Mouse (Mus musculus) hindbrain, embryonic 11.5 days (tissue): ENCODE data around the gene Kcnab1. TPM values are rescaled to one million over a fixed set of nuclear protein-coding genes. Genes with fewer than 3 reads are reported as not detected.
A peak's percentile ranks its signal among the peaks of the same experiment; 100 is the strongest.

Experiments used
- ATAC-seq: fragments of 200-750 bp; cut with Nextera tagmentation; 2 replicates; pipeline ENCODE4 v1.8.0; 2017; ENCODE audit warnings: mild to moderate bottlenecking, moderate TSS enrichment, moderate library complexity; ENCODE audit not compliant: low FRiP score
- DNase-seq: peaks from one replicate; pipeline ENCODE4 v3.0.0-alpha.2; 2015; ENCODE audit warnings: low spot score
- H3K27ac ChIP-seq: fragments of 300-500 bp; sonication (generic); 2 replicates; pipeline ENCODE4 v1.5.1; 2014; ENCODE audit warnings: mild to moderate bottlenecking, low read depth, low read length
- H3K27me3 ChIP-seq: fragments of 300-500 bp; sonication (generic); 2 replicates; pipeline ENCODE4 v1.6.1; 2014; ENCODE audit warnings: mild to moderate bottlenecking, low read length, moderate library complexity, mixed read lengths; ENCODE audit not compliant: control insufficient read depth, insufficient read depth
- H3K36me3 ChIP-seq: fragments of 300-500 bp; sonication (generic); 2 replicates; pipeline ENCODE4 v1.6.1; 2014; ENCODE audit warnings: mild to moderate bottlenecking, low read length, moderate library complexity, mixed read lengths; ENCODE audit not compliant: control insufficient read depth, insufficient read depth
- H3K4me1 ChIP-seq: fragments of 300-500 bp; sonication (generic); replicated peaks from 2 replicates; pipeline ENCODE4 v1.6.1; 2014; ENCODE audit warnings: low read length, mixed read lengths; ENCODE audit not compliant: control insufficient read depth, insufficient read depth
- H3K4me2 ChIP-seq: fragments of 300-500 bp; sonication (generic); replicated peaks from 2 replicates; pipeline ENCODE4 v1.6.1; 2014; ENCODE audit warnings: mild to moderate bottlenecking, low read depth, low read length
- H3K4me3 ChIP-seq: fragments of 300-500 bp; sonication (generic); 2 replicates; pipeline ENCODE4 v1.5.1; 2014; ENCODE audit warnings: low read depth, low read length
- H3K9ac ChIP-seq: fragments of 300-500 bp; sonication (generic); 2 replicates; pipeline ENCODE4 v1.6.1; 2014; ENCODE audit warnings: low read depth, low read length
- H3K9me3 ChIP-seq: fragments of 300-500 bp; sonication (generic); 2 replicates; pipeline ENCODE4 v1.6.1; 2016; ENCODE audit warnings: low read length; ENCODE audit not compliant: control insufficient read depth
- WGBS: fragments of 180-500 bp; shearing (Covaris S2); extraction: QIAGEN DNeasy Blood & Tissue Kit; methylation state at CpG from one replicate; pipeline ENCODE4 v1.1.7; 2014; 5-methylcytosine and 5-hydroxymethylcytosine counted together
- polyA plus RNA-seq: library from polyadenylated mRNA; unstranded; fragments of >200 nt; fragmentation: Nextera tagmentation; extraction: Ambion mirVana; gene quantifications from 2 replicates; pipeline ENCODE4 v1.2.1, GENCODE M21; 2014

The Kcnab1 gene
- polyA plus RNA-seq, 1 experiment from 2014 or later: 5.6 TPM

DNA sequence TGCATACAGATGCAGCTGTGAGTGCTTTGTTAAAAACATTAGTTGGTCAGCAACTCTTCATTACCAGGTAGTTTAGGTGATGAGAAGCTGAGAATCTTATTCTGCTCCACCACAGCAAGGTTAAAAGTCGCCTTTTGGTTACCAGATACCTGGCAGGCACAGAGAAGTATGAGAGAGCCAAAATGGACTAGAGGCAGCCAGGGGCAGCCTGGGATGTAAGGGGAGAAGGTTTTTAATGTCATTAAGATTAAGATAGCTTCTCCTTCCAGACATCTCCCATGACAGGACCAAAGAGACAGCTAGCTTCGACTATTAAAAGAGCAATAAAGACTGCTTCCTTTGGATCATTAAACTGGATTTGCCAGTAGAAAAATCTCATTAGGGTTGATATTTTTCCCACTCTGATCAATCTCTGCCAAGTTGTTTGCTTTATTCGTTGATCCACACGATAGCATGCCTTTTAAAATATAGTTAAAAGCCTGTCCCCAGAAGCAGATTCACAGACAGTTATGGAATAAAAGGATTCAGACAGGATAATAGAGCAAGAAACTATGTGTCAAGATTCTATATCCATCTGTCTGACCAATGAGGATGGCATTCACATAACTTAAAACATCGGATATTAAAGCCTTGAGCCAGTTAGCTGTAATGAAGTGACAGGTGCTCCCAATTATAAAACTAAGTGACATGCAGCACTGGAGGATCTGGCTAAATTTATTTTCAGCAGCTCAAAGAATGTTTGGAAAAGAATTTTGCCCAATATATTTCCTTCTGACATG, 231.2 kb downstream of the Kcnab1 start:
- WGBS: 79% methylated on average over 5 of the region's 5 CpGs
- no peak for DNase-seq
- Histone ChIP-seq H3K9me3 (no peaks in the 10 kb centered on the region), H3K4me1 (no peaks in the 10 kb centered on the region), H3K9ac (no peak overlapping the region), H3K36me3 (no peaks in the 10 kb centered on the region), H3K4me3 (no peak overlapping the region), H3K27me3 (no peaks in the 10 kb centered on the region), H3K4me2 (no peak overlapping the region), H3K27ac (no peak overlapping the region)
- no peak for ATAC-seq

DNA sequence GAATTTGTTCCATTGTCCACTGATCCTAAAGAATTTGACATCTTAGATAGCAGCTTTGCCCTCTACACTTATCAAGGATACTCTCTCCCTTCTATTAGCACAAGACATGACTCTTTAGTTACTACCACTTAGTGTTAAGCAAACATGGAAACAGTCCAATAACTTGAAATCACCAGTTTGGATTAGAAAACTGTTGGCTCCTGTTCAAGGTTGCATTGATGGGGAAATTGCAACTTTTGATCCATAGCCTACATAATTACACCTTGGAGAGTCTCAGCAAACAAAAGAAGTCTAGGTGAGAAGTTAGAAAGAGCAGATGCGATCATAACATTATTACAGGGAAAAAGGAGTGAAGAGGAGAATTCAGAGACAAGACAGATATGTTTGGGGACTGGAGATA, 237.0 kb downstream of the Kcnab1 start:
- no peaks in the 10 kb centered on the region for H3K9me3 ChIP-seq
- H3K27me3 ChIP-seq: no peaks in the 10 kb centered on the region
- ATAC-seq: no peak
- WGBS: 93% methylated on average over 1 of the region's 1 CpGs
- no peaks in the 10 kb centered on the region for H3K36me3 ChIP-seq
- H3K4me3 ChIP-seq: no peak overlapping the region
- no peaks in the 10 kb centered on the region for H3K4me1 ChIP-seq
- no peak overlapping the region for H3K4me2 ChIP-seq
- H3K9ac ChIP-seq: no peak overlapping the region
- no peak for DNase-seq
- H3K27ac ChIP-seq: no peak overlapping the region

DNA sequence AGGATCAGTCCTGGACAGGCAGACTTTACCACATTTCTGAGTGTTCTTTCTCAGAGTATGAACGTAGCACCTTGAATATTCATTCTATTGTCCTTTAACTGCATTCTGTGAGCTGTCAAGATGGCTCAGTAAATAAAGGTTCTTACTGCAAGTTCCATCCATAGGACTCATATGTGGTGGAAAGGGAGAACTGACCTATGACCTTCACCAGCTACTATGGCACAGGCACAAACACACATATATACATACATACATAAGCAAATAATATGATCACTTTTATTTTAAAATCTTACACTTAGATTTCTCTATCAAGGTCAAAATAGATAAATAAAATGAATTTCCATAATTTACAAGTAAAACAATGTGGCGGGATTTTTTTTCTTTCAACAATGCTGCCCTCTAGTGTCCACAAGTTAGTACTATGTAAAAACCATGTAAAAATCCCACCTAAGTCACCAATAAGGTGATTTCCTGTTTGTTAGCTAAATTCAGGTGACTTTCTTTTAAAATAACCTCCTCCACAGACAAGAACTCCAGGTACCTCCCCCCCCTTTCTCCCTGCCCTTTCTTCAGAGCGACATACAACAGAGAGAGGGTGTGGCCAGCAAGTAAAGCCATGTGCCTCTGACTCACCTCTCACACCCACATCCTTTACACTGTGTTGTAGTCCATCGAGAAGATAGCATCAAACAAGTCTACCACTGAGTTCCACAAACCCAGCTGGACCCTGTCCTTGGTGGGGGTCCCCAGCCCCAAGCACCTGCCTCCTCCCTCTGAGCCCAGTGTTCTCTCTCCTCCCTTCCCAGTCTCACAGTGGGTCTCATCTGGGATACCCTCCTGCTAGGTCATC, 243.3 kb downstream of the Kcnab1 start:
- Histone ChIP-seq H3K4me2 (no peak overlapping the region), H3K4me1 (no peaks in the 10 kb centered on the region), H3K27ac (no peak overlapping the region), H3K4me3 (no peak overlapping the region), H3K9ac (no peak overlapping the region), H3K27me3 (no peaks in the 10 kb centered on the region), H3K36me3 (no peaks in the 10 kb centered on the region), H3K9me3 (no peaks in the 10 kb centered on the region)
- peak; percentile 57 for DNase-seq
- 56% methylated on average over 4 of the region's 4 CpGs for WGBS
- peak; percentile 65; the same call in 1 of the 2 replicates for ATAC-seq

DNA sequence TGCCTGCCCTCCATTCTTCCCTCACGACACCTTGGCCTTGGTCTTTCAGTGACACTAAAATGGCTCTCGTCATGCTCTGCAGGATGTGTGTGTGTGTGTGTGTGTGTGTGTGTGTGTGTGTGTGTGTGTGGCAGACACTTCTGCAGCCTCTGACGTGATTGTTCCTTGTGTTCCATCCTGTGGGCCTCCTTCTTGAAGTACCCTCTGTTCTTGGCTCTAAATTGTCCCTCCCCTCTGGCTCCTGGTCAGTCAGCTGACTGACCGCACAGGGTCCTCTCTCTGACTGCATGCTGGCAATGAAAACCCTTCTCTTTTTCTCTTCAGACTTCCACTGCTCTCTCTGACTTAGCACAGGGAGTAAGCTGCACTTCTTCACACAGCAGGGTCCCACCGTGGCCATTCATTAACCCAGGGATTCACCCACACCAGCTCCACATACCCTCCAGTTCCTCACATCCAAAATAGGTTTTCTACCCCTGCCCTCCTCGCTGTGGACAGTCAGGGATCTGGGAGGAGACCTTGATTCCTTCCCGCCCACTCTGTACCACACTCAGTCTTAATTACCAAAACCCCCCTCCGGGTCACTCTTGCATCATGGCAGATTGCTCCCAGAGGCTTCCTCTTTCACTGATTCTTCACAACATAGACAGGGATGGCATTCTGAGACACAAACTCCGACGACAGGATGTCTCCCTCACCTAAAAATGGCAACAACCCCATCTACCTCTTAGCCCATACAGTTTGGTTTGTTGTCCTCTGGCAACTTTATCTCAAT, 244.3 kb downstream of the Kcnab1 start:
- ATAC-seq: no peak
- WGBS: 71% methylated on average over 10 of the region's 10 CpGs
- Histone ChIP-seq H3K9me3 (no peaks in the 10 kb centered on the region), H3K27ac (no peak overlapping the region), H3K36me3 (no peaks in the 10 kb centered on the region), H3K9ac (no peak overlapping the region), H3K4me3 (no peak overlapping the region), H3K4me2 (no peak overlapping the region), H3K4me1 (no peaks in the 10 kb centered on the region), H3K27me3 (no peaks in the 10 kb centered on the region)
- DNase-seq: no peak

DNA sequence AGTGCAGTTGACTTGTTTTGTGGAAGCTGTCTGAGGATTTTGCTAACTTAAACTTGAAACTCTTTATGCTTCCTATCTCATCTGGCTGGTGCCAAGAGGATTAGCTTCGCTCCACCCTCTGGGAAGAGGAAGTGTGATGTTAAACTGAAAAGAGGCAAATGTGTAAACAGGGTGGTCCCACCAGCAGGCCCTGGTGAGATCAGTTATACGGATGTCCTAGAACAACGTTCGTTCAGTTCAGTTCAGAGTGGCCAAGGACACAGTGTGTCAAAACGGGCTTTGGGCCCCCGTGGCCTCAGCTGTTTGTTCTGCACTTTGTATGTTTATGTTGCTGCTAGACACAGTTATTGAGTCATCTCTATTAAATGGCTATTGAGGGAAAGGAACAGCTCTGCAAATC, 246.3 kb downstream of the Kcnab1 start:
- no peak for DNase-seq
- Histone ChIP-seq H3K27me3 (no peaks in the 10 kb centered on the region), H3K4me1 (no peaks in the 10 kb centered on the region), H3K4me3 (no peak overlapping the region), H3K27ac (no peak overlapping the region), H3K36me3 (no peaks in the 10 kb centered on the region), H3K9me3 (no peaks in the 10 kb centered on the region), H3K4me2 (no peak overlapping the region), H3K9ac (no peak overlapping the region)
- no peak for ATAC-seq
- 82% methylated on average over 6 of the region's 6 CpGs for WGBS

DNA sequence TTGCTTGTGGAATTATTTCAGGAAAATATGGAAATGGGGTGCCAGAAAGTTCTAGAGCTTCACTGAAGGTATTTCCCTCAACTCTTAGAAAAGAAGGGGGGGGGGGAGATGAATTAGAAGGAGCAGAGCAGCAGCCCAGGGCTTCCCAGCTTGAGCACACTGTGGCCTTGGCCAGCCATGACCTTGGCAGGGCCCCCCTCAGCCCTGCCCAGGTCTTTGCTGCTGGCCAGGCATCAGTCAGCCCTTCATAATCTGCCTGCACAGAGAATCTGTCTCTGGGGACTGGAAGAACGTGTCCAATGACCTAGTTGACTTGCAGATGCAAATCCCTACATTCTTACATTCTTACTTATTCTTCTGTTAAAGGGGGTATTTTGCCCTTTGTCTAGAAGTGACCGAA, 249.1 kb downstream of the Kcnab1 start:
- Histone ChIP-seq H3K4me1 (no peaks in the 10 kb centered on the region), H3K4me3 (no peak overlapping the region), H3K4me2 (no peak overlapping the region), H3K27ac (no peak overlapping the region), H3K27me3 (no peaks in the 10 kb centered on the region), H3K9ac (no peak overlapping the region), H3K9me3 (no peaks in the 10 kb centered on the region), H3K36me3 (no peaks in the 10 kb centered on the region)
- no peak for DNase-seq
- WGBS: 70% methylated on average over 2 of the region's 2 CpGs
- ATAC-seq: no peak

DNA sequence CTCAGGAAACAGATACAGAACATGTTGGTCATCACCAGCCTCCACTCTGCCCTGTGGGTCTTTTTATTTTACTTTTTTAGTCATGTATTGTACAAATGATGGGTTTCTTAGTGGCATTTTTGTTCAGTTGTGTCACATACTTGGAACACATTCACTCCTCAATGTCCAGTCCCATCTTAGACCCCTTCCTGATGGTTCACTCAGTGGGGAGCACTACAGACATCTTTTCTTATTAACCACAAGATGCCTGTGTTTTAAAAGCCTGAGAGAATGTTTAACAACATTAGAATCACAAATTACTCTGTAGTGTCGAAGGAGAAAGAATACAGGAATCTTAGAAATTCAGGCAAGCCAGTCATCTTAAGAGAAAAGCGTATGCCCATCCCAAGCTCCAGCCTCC, 249.7 kb downstream of the Kcnab1 start:
- DNase-seq (no peak), ATAC-seq (no peak)
- no peak overlapping the region for H3K4me3 ChIP-seq
- no peak overlapping the region for H3K4me2 ChIP-seq
- no peaks in the 10 kb centered on the region for H3K9me3 ChIP-seq
- no peaks in the 10 kb centered on the region for H3K36me3 ChIP-seq
- no peaks in the 10 kb centered on the region for H3K27me3 ChIP-seq
- H3K4me1 ChIP-seq: no peaks in the 10 kb centered on the region
- H3K27ac ChIP-seq: no peak overlapping the region
- H3K9ac ChIP-seq: no peak overlapping the region
- WGBS: 70% methylated on average over 2 of the region's 2 CpGs

DNA sequence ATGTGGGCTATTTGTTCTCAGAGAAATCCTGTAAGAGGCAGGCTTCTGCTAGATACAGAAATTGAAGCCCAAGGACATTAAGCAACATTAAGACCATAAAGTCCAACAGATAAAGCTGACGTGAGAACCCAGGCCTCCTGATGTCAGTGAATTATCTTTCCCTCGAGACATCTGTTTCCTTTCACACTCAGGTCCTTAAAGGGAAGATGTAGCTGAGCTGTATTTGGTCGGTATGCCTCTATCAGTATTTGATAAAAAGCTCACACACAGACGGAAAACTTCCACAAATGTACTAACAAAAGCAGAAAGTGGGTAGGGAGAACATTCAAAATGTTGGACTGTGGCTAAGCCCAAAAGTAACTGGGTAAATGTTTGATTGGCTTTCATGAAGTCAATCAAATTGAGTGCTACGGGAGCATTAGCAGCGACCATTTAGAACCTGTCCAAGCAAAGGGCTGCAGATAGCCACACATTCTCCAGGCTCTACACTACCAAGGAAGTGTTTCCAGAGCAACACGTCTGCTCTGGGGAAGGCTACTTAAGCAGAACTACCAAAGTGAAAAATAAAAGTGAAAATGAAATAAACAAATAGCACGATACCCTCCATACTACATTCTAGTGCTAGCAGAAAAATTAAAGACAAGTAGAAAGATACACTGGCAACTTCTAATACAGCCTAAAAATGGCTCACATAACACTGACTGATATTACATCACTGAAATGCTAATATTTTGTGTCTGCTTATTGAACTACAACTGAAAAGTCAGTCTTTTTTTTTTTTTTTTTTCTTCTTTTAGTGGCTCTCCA, 251.2 kb downstream of the Kcnab1 start:
- Histone ChIP-seq H3K4me3 (no peak overlapping the region), H3K27ac (no peak overlapping the region), H3K9ac (no peak overlapping the region), H3K36me3 (no peaks in the 10 kb centered on the region), H3K9me3 (no peaks in the 10 kb centered on the region), H3K4me1 (no peaks in the 10 kb centered on the region), H3K27me3 (no peaks in the 10 kb centered on the region), H3K4me2 (no peak overlapping the region)
- DNase-seq (no peak), ATAC-seq (no peak)
- WGBS: 81% methylated on average over 8 of the region's 8 CpGs
